Mouse (Mus musculus) cortical plate, adult 2 months (tissue): Measurements from ENCODE around the gene 2700049A03Rik. TPM values are rescaled to one million over a fixed set of nuclear protein-coding genes. Genes with fewer than 3 reads are reported as not detected.
"Not testable (repeated sequence)": the region's sequence is repeated elsewhere in the genome, so short reads cannot be mapped to it uniquely, and the experiment has no call there.

Source experiments
- H3K27ac ChIP-seq: fragments of 200-500 bp; 2 replicates; pipeline ENCODE4 v1.5.1; 2012; ENCODE audit warnings: low read length, control low read depth, inconsistent platforms; ENCODE audit not compliant: insufficient read depth
- H3K4me1 ChIP-seq: fragments of 200-500 bp; 2 replicates; pipeline ENCODE4 v1.6.1; 2011; ENCODE audit warnings: low read length; ENCODE audit not compliant: control insufficient read depth, insufficient read depth
- H3K4me3 ChIP-seq: fragments of 200-500 bp; 2 replicates; pipeline ENCODE4 v1.5.1; 2011; ENCODE audit warnings: mild to moderate bottlenecking, low read length, control low read depth; ENCODE audit not compliant: insufficient read depth
- CTCF ChIP-seq: fragments of 200-500 bp; IDR thresholded peaks from 2 replicates; pipeline ENCODE4 v1.5.1; 2011; ENCODE audit warnings: mild to moderate bottlenecking, control low read depth, low read length; ENCODE audit not compliant: insufficient read depth; ENCODE audit errors: extremely low read depth
- POLR2A ChIP-seq: fragments of 200-500 bp; IDR thresholded peaks from 2 replicates; pipeline ENCODE4 v1.6.1; 2011; ENCODE audit warnings: mild to moderate bottlenecking, low read length, control low read depth; ENCODE audit not compliant: insufficient read depth; ENCODE audit errors: extremely low read depth
- polyA plus RNA-seq: library from polyadenylated mRNA; depleted of rRNA; stranded (reverse); fragments of >200 nt; gene quantifications from 2 replicates; pipeline ENCODE4 v1.2.3, GENCODE M21; 2012; rRNA removed

The 2700049A03Rik gene
- 5.3 and 5.5 TPM in 2 replicates for polyA plus RNA-seq

DNA sequence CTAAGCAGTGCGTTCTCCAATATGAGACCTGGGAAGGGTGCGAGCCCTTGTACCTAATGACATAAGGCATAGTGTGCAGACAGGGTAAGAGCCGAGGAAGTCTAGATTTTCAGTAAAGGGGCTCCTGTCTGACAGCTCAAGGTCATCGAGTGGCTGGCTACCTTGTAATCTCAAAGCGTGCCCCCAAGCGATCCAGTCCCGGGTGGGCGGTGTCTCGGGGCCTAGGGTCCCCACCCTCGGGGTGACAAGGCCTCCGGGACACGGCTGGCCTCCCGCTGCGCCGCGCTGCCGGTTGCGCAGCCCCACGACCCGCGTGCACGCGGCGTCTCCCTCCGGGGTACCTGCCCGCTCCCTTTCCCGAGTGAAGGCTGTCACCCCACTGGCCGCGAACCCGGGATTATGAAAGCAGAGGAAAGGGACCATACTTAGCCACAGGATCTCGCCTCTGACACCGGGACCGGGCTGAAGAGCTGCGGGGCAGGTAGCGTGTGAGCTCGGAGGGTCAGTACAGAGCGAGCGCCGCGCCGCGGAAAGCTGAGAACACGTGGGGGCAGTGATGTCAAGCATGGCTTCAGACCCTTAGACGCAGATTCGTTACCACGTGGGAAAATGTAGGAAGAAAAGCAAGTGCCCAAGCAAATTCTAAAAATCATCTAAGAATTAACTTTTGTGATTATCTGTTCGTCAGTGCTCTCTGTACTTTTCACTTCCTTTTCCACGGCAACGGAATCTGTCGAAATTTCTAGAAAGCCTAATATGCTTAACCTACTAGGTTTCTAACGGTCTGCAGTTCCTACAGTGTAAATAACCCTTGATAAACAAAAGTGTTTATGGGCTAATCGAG is at the start of gene 2700049A03Rik, which contains the start of gene Timm9:
TSS of gene 2700049A03Rik (plus strand) at position 719 of the 844 bp plus-strand sequence.
TSS of gene Timm9 (minus strand) at position 555 of the 844 bp plus-strand sequence.
- peak; percentile 92 for TF ChIP-seq POLR2A
- TF ChIP-seq CTCF, result no peak
- H3K27ac ChIP-seq, result no peak within 1 kb of the TSS
- H3K4me1 ChIP-seq, result peaks cover 2% of the 10 kb centered on the region; the same call in 1 of the 2 replicates
- peak within 1 kb of the TSS; percentile 82 for H3K4me3 ChIP-seq

DNA sequence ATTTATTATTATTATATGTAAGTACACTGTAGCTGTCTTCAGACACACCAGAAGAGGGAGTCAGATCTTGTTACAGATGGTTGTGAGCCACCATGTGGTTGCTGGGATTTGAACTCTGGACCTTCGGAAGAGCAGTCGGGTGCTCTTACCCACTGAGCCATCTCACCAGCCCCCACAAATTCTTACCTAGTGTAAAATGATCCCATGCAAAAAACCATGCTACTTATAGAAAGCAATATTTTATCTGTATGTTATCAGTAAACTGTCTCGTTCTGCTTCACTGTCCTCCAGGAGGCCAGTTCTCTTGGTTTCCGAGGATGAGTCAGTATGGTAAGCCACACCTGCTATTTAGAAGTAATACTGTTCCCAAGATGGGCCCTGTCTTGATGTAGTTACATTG is 32.4 kb upstream of the 2700049A03Rik start:
- H3K27ac ChIP-seq, H3K4me1 ChIP-seq, H3K4me3 ChIP-seq: not testable (repeated sequence)

- H3K4me1 ChIP-seq, result no peaks in the 10 kb centered on the region
- H3K4me3 ChIP-seq, result no peak overlapping the region
- TF ChIP-seq POLR2A (no peak), CTCF (no peak)
- H3K27ac ChIP-seq, result no peak overlapping the region
These were observed 29.4 kb upstream of the 2700049A03Rik start for GRCm38 (mm10) chr12:71107216-71107771.

- Histone ChIP-seq H3K4me1 (peaks cover 4% of the 10 kb centered on the region; the same call in 1 of the 2 replicates), H3K27ac (no peak within 1 kb of the TSS), H3K4me3 (no peak within 1 kb of the TSS)
- TF ChIP-seq CTCF (no peak), POLR2A (no peak)
These were observed 25.3 kb upstream of the 2700049A03Rik start, which contains the start of gene Tomm20l for GRCm38 (mm10) chr12:71111331-71111730. TSS of gene Tomm20l (plus strand) at chr12:71111428.

DNA sequence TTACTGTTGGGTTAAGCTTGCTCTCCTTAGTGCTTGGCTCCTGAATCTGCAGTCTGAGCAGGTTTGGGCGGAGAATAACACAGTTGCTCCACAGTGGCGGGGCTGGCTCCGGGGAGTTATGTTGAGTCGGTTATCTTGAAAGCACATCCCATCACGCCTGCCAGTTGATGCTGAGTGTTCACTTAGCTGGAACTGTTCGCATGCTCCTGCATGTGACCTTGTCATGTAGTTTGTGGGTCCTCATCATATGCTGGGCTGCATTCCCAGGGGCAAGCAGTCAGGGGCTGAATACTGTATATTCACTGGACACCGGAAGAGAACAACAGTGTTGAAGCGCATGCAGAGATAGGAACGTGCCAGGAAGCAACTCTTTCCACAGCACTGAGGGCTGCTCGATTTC is 23.6 kb upstream of the 2700049A03Rik start:
- no peak overlapping the region for H3K27ac ChIP-seq
- no peak for TF ChIP-seq CTCF
- no peak for TF ChIP-seq POLR2A
- peaks cover 4% of the 10 kb centered on the region; the same call in 1 of the 2 replicates for H3K4me1 ChIP-seq
- H3K4me3 ChIP-seq, result no peak overlapping the region

- no peak overlapping the region for H3K4me3 ChIP-seq
These were observed 22.9 kb upstream of the 2700049A03Rik start for GRCm38 (mm10) chr12:71113675-71114288.

GRCm38 (mm10) chr12:71116411-71116810 is 20.2 kb upstream of the 2700049A03Rik start:
- no peak overlapping the region for H3K4me3 ChIP-seq
- H3K27ac ChIP-seq, result no peak overlapping the region
- H3K4me1 ChIP-seq, result peaks cover 4% of the 10 kb centered on the region; the same call in 1 of the 2 replicates
- TF ChIP-seq POLR2A (no peak), CTCF (no peak)

More at GRCm38 (mm10) chr12:71113675-71114288, 22.9 kb upstream of the 2700049A03Rik start:
- H3K27ac ChIP-seq, result no peak overlapping the region
- peaks cover 4% of the 10 kb centered on the region; the same call in 1 of the 2 replicates for H3K4me1 ChIP-seq
- TF ChIP-seq POLR2A (no peak), CTCF (no peak)

DNA sequence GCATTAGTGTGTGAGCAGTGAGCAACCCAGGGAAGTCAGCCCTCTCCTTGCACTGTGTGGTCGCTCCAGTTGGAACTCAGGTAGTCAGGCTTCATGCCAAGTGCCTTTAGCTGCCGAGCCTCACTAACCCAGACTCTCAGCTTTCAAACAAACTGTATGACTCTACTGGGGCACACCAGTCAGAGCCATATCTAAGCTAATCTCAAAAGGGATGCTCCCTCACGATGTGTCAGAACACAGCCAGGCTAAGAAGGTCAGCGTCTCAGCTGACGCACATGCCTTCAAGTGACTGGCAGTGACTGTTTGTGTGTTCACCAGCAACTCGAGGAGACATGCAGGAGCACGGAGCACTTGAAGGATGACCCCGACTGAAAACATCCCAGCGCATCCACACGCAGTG is 13.9 kb upstream of the 2700049A03Rik start:
- TF ChIP-seq POLR2A (no peak), CTCF (no peak)
- Histone ChIP-seq H3K4me3 (no peak overlapping the region), H3K4me1 (no peaks in the 10 kb centered on the region), H3K27ac (no peak overlapping the region)

DNA sequence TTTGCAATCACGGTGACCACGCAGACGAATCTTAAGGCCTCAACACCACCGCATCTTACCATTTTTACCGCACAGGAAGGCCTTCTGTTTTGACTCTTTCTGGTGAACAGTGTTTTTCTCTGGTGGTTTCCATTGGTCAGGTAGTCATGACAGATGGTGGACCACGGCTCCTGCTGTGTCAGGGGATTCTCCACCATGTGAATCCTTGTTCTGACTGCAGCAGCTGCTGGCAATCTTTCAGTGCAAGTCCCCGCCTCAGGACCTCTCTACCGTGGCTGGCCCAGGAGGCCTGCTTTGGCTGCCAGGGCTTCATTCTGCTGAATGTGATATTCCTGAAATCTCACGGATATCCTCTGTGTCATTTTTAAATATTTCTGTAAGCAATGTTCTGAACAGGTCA is 13.4 kb upstream of the 2700049A03Rik start:
- Histone ChIP-seq H3K27ac (no peak overlapping the region), H3K4me1 (no peaks in the 10 kb centered on the region), H3K4me3 (no peak overlapping the region)
- TF ChIP-seq CTCF, result no peak
- TF ChIP-seq POLR2A, result no peak
